Mouse (Mus musculus) duodenum, adult 2 months (tissue): ENCODE results near the gene Map7d1. TPM values are rescaled to one million over a fixed set of nuclear protein-coding genes. Genes with fewer than 3 reads are reported as not detected.

Experiments used
- polyA plus RNA-seq: library from polyadenylated mRNA; depleted of rRNA; stranded (reverse); fragments of >200 nt; gene quantifications from 2 replicates; pipeline ENCODE4 v1.2.3, GENCODE M21; 2012; ENCODE audit warnings: low replicate concordance; rRNA removed

Gene Map7d1
- 47.9 and 76.3 TPM in 2 replicates for polyA plus RNA-seq

GRCm38 (mm10) chr4:126256131-126256791, at the start of gene Map7d1:
Gene Map7d1, minus strand, starts transcription at chr4:126256343.

GRCm38 (mm10) chr4:126286492-126286891, 30.3 kb upstream of the Map7d1 start, which contains the start of gene Col8a2:
Gene Col8a2, plus strand, starts transcription at chr4:126286793.

GRCm38 (mm10) chr4:126262119-126262807, 6.1 kb upstream of the Map7d1 start, which contains the start of gene Trappc3:
Gene Trappc3, plus strand, starts transcription at chr4:126262325.

GRCm38 (mm10) chr4:126202303-126203181, 53.6 kb downstream of the Map7d1 start, which contains the start of gene Thrap3:
Gene Thrap3, minus strand, starts transcription at chr4:126202760.

Other genes starting within 250 kb of the Map7d1 start
- gene Csf3r, start 231.8 kb downstream of the Map7d1 start, polyA plus RNA-seq, result 1.3 and 3.0 TPM in 2 replicates
- gene Mrps15, start 209.4 kb downstream of the Map7d1 start, polyA plus RNA-seq, result 94.2 and 251 TPM in 2 replicates
- gene Oscp1, start 197.8 kb downstream of the Map7d1 start, polyA plus RNA-seq, result 0.06 and 0.16 TPM in 2 replicates
- 13.8 and 14.0 TPM in 2 replicates for gene Lsm10, start 159.7 kb downstream of the Map7d1 start, polyA plus RNA-seq
- 19.5 and 20.3 TPM in 2 replicates for gene Stk40, start 152.4 kb downstream of the Map7d1 start, polyA plus RNA-seq
- 42.2 and 53.7 TPM in 2 replicates for gene Eva1b, start 108.6 kb downstream of the Map7d1 start, polyA plus RNA-seq
- 8.9 and 10.6 TPM in 2 replicates for gene Sh3d21, start 92.9 kb downstream of the Map7d1 start, polyA plus RNA-seq
- gene Thrap3, start 53.6 kb downstream of the Map7d1 start, polyA plus RNA-seq, result 15.3 and 21.8 TPM in 2 replicates
- 10.5 and 15.4 TPM in 2 replicates for gene Trappc3, start 6.0 kb upstream of the Map7d1 start, polyA plus RNA-seq
- gene Col8a2, start 30.4 kb upstream of the Map7d1 start, polyA plus RNA-seq, result 1.1 and 1.5 TPM in 2 replicates
- 25.0 and 36.7 TPM in 2 replicates for gene Adprhl2, start 65.4 kb upstream of the Map7d1 start, polyA plus RNA-seq
- 0.39 and 0.57 TPM in 2 replicates for gene Tekt2, start 69.3 kb upstream of the Map7d1 start, polyA plus RNA-seq
- 8.4 and 9.4 TPM in 2 replicates for gene Ago3, start 173.2 kb upstream of the Map7d1 start, polyA plus RNA-seq
- gene Ago1, start 212.2 kb upstream of the Map7d1 start, polyA plus RNA-seq, result 4.1 and 10.2 TPM in 2 replicates